Mouse (Mus musculus): ENCODE data around the gene Olfr110. TPM values are rescaled to one million over a fixed set of nuclear protein-coding genes. Genes with fewer than 3 reads are reported as not detected.

Olfr110 gene
- polyA plus RNA-seq (2021; fragmentation: Nextera tagmentation): not detected in 2 replicates
- long read RNA-seq, experiment 1: 0 reads
- long read RNA-seq, experiment 2: 0 reads

GRCm38 (mm10) chr17:37491930-37492518, at the start of gene Olfr110:
TSS of gene Olfr110 (plus strand) at chr17:37492468.

DNA sequence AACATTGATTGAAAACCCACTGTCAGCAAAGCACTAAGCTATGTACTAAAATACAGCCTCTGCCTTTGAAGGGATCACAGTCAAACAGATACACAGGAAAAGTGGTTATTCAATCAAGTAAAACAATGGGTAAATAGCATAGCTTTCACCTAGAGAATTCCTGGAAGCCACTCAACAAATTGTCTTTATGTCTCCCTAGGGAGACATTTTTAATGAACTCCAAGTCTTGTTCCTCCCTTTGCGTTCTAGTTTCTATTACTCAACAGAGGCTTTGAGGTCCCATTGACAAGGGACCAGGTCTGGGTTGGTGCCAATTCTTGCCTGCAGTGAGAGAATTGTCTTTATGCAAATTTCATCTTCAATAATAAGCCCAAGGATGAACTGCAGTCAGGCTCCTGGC, 47.1 kb upstream of the Olfr110 start, which contains the start of gene Olfr108:
Gene Olfr108, plus strand, starts transcription at position 301 of the 400 bp plus-strand sequence.

DNA sequence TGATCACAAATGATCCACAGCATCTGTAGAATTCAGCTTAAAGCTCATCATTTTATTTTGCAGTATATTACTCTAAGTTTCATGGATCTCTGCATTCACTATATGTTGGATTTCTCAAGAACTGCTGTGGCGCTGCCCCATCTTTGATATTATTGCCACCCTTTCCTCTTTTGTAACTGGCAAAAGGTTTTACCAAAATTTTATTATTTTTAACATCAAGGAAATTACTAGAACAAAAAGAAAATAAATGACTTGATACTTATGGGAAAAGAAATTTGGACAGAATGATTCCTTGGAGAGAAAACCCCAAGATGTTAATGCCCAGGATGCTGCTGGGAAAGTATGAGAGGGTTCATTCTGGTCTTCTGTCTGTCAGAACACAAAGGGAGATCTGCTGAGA, 33.7 kb upstream of the Olfr110 start, which contains the start of gene Olfr109:
Gene Olfr109, plus strand, starts transcription at position 301 of the 400 bp plus-strand sequence.

GRCm38 (mm10) chr17:37483452-37483851, 8.8 kb upstream of the Olfr110 start, which contains the start of gene H2-M2:
TSS of gene H2-M2 (minus strand) at chr17:37483552.

GRCm38 (mm10) chr17:37507730-37508129, 15.5 kb downstream of the Olfr110 start, which contains the start of gene Olfr111:
TSS of gene Olfr111 (plus strand) at chr17:37508030.

Other genes with a start within 250 kb of the Olfr110 start
- gene Olfr98, start 228.7 kb upstream of the Olfr110 start, polyA plus RNA-seq (2021; fragmentation: Nextera tagmentation): not detected in 2 replicates
- 4.9 and 5.0 TPM in 2 replicates for gene H2-M3, start 222.2 kb upstream of the Olfr110 start, polyA plus RNA-seq (2021; fragmentation: Nextera tagmentation)
- not detected in 2 replicates for gene Olfr99, start 209.0 kb upstream of the Olfr110 start, polyA plus RNA-seq (2021; fragmentation: Nextera tagmentation)
- gene Olfr101, start 188.2 kb upstream of the Olfr110 start, polyA plus RNA-seq (2021; fragmentation: Nextera tagmentation): not detected in 2 replicates
- not detected in 2 replicates for gene Olfr102, start 175.4 kb upstream of the Olfr110 start, polyA plus RNA-seq (2021; fragmentation: Nextera tagmentation)
- not detected in 2 replicates for gene Olfr103, start 152.8 kb upstream of the Olfr110 start, polyA plus RNA-seq (2021; fragmentation: Nextera tagmentation)
- not detected in 2 replicates for gene Olfr104-ps, start 132.9 kb upstream of the Olfr110 start, polyA plus RNA-seq (2021; fragmentation: Nextera tagmentation)
- not detected in 2 replicates for gene Olfr105-ps, start 113.4 kb upstream of the Olfr110 start, polyA plus RNA-seq (2021; fragmentation: Nextera tagmentation)
- gene Olfr106-ps, start 102.1 kb upstream of the Olfr110 start, polyA plus RNA-seq (2021; fragmentation: Nextera tagmentation): not detected in 2 replicates
- gene Olfr107, start 93.2 kb upstream of the Olfr110 start, polyA plus RNA-seq (2021; fragmentation: Nextera tagmentation): not detected in 2 replicates
- not detected in 2 replicates for gene Olfr108, start 47.0 kb upstream of the Olfr110 start, polyA plus RNA-seq (2021; fragmentation: Nextera tagmentation)
- not detected in 2 replicates for gene Olfr109, start 33.6 kb upstream of the Olfr110 start, polyA plus RNA-seq (2021; fragmentation: Nextera tagmentation)
- not detected in 2 replicates for gene H2-M2, start 8.9 kb upstream of the Olfr110 start, polyA plus RNA-seq (2021; fragmentation: Nextera tagmentation)
- gene Olfr111, start 15.6 kb downstream of the Olfr110 start, polyA plus RNA-seq (2021; fragmentation: Nextera tagmentation): 0.11 TPM in 1 of 2 replicates, not detected in the other
- not detected in 2 replicates for gene Olfr112, start 77.0 kb downstream of the Olfr110 start, polyA plus RNA-seq (2021; fragmentation: Nextera tagmentation)
- gene Olfr113, start 85.2 kb downstream of the Olfr110 start, polyA plus RNA-seq (2021; fragmentation: Nextera tagmentation): not detected in 2 replicates
- gene Olfr114, start 100.3 kb downstream of the Olfr110 start, polyA plus RNA-seq (2021; fragmentation: Nextera tagmentation): not detected in 2 replicates
- gene Olfr115, start 134.6 kb downstream of the Olfr110 start, polyA plus RNA-seq (2021; fragmentation: Nextera tagmentation): not detected in 2 replicates
- gene Olfr116, start 134.7 kb downstream of the Olfr110 start, polyA plus RNA-seq (2021; fragmentation: Nextera tagmentation): not detected in 2 replicates
- gene Olfr117, start 171.3 kb downstream of the Olfr110 start, polyA plus RNA-seq (2021; fragmentation: Nextera tagmentation): not detected in 2 replicates
- gene Olfr118, start 174.5 kb downstream of the Olfr110 start, polyA plus RNA-seq (2021; fragmentation: Nextera tagmentation): not detected in 2 replicates
- not detected in 2 replicates for gene Olfr119, start 204.1 kb downstream of the Olfr110 start, polyA plus RNA-seq (2021; fragmentation: Nextera tagmentation)
- not detected in 2 replicates for gene Olfr120, start 229.3 kb downstream of the Olfr110 start, polyA plus RNA-seq (2021; fragmentation: Nextera tagmentation)

Measured in left cerebral cortex, adult 6 months (tissue).